Mouse (Mus musculus) small intestine, adult 2 months (tissue): Measurements from ENCODE around the gene Ak4.

Experiments
- CTCF ChIP-seq: fragments of 200-500 bp; IDR thresholded peaks from 2 replicates; pipeline ENCODE4 v1.5.1; 2012; ENCODE audit warnings: low read depth, mild to moderate bottlenecking, control low read depth, inconsistent platforms, low read length, moderate library complexity, mixed read lengths; ENCODE audit not compliant: insufficient replicate concordance, insufficient read length; ENCODE audit errors: extremely low read depth
- POLR2A ChIP-seq: fragments of 200-500 bp; IDR thresholded peaks from 2 replicates; pipeline ENCODE4 v1.6.1; 2012; ENCODE audit warnings: low read depth, mild to moderate bottlenecking, control low read depth, inconsistent platforms, low read length, moderate library complexity

- no peak for TF ChIP-seq CTCF
- TF ChIP-seq POLR2A, result no peak
Measured at GRCm38 (mm10) chr4:101442791-101443190, 23.7 kb downstream of the Ak4 start.
